Mouse (Mus musculus): ENCODE results near the gene Cox18.

Gene Cox18

GRCm38 (mm10) chr5:90178116-90178515 is 45.7 kb downstream of the Cox18 start:
- DNase-seq (ENCODE audit: low read depth, low spot score), result no peak

Data from brain, embryonic 18.5 days (tissue).